Mouse (Mus musculus) left cerebral cortex, postnatal 4 days (tissue): ENCODE data around the gene P2rx2. TPM values are rescaled to one million over a fixed set of nuclear protein-coding genes. Genes with fewer than 3 reads are reported as not detected.

Source experiments
- DNase-seq: peaks from one replicate; pipeline ENCODE4 v3.0.0-alpha.2; 2022
- intact Hi-C: fragments of 180-260 bp; cut with DNase I; formaldehyde crosslinking; loops from one replicate; pipeline ENCODE4 v1.15.1; 2025
- total RNA-seq, 2 experiments: library from RNA; stranded (reverse); gene quantifications; 2 replicates each; pipeline ENCODE4 v1.2.3; 2021

P2rx2 gene
- total RNA-seq, 2 experiments from 2014 or later, result 12.5 to 15.0 TPM

GRCm38 (mm10) chr5:110344524-110344923 is 1.5 kb upstream of the P2rx2 start, which contains the start of gene Lrcol1:
Gene Lrcol1, plus strand, starts transcription at chr5:110344730.
- intact Hi-C loops, result no loop called here

GRCm38 (mm10) chr5:110338792-110339191 is 4.2 kb downstream of the P2rx2 start:
- intact Hi-C loops, result no loop called here
- DNase-seq, result no peak

More at GRCm38 (mm10) chr5:110344524-110344923, 1.5 kb upstream of the P2rx2 start, which contains the start of gene Lrcol1:
- no peak for DNase-seq

GRCm38 (mm10) chr5:110330508-110330907 is 12.5 kb downstream of the P2rx2 start:
- intact Hi-C loops, result no loop called here
- no peak for DNase-seq

- DNase-seq, result no peak
- intact Hi-C loops, result no loop called here
Observed at GRCm38 (mm10) chr5:110313127-110313526, 29.9 kb downstream of the P2rx2 start.

GRCm38 (mm10) chr5:110308861-110309260 is 34.2 kb downstream of the P2rx2 start:
- peak; percentile 31 for DNase-seq
- intact Hi-C loops, result no loop called here

- no peak for DNase-seq
- intact Hi-C loops, result no loop called here
Observed at GRCm38 (mm10) chr5:110300591-110300990, 42.4 kb downstream of the P2rx2 start.

GRCm38 (mm10) chr5:110296637-110297036 is 46.4 kb downstream of the P2rx2 start:
- DNase-seq, result no peak
- intact Hi-C loops, result no loop called here

GRCm38 (mm10) chr5:110291649-110292048 is 51.4 kb downstream of the P2rx2 start:
- DNase-seq, result no peak
- intact Hi-C loops, result no loop called here

Other genes starting within 250 kb of the P2rx2 start
- under 1 TPM; 0.54 to 0.98 TPM for gene Gm35315, start 248.8 kb downstream of the P2rx2 start, total RNA-seq
- 1 to 10 TPM; 2.6 to 3.6 TPM for gene Plcxd1, start 243.2 kb downstream of the P2rx2 start, total RNA-seq
- 10 to 100 TPM; 92.2 to 94.7 TPM for gene Gtpbp6, start 235.0 kb downstream of the P2rx2 start, total RNA-seq
- gene Zfp605, start 233.1 kb downstream of the P2rx2 start, total RNA-seq, result 10 to 100 TPM; 20.5 to 21.7 TPM
- 10 to 100 TPM; 86.1 to 92.9 TPM for gene Chfr, start 207.4 kb downstream of the P2rx2 start, total RNA-seq
- 10 to 100 TPM; 50.4 to 52.3 TPM for gene Golga3, start 166.5 kb downstream of the P2rx2 start, total RNA-seq
- 10 to 100 TPM; 34.2 to 38.6 TPM for gene Ankle2, start 112.2 kb downstream of the P2rx2 start, total RNA-seq
- 10 to 100 TPM; 66.5 to 66.9 TPM for gene Pgam5, start 73.3 kb downstream of the P2rx2 start, total RNA-seq
- 1 to 10 TPM; 5.9 to 7.0 TPM for gene Pxmp2, start 57.0 kb downstream of the P2rx2 start, total RNA-seq
- 1 to 10 TPM; 8.0 to 9.1 TPM for gene Pole, start 56.9 kb downstream of the P2rx2 start, total RNA-seq
- gene Lrcol1, start 1.5 kb upstream of the P2rx2 start, total RNA-seq, result not detected
- gene Fbrsl1, start 105.3 kb upstream of the P2rx2 start, total RNA-seq, result 10 to 100 TPM; 68.1 to 72.9 TPM
- gene Galnt9, start 201.1 kb upstream of the P2rx2 start, total RNA-seq, result 10 to 100 TPM; 31.7 to 33.7 TPM